Mouse (Mus musculus): ENCODE measurements around the gene Sptan1. TPM values are rescaled to one million over a fixed set of nuclear protein-coding genes. Genes with fewer than 3 reads are reported as not detected.

Gene Sptan1
- polyA plus RNA-seq, 1 experiment, result 98.2 TPM

DNA sequence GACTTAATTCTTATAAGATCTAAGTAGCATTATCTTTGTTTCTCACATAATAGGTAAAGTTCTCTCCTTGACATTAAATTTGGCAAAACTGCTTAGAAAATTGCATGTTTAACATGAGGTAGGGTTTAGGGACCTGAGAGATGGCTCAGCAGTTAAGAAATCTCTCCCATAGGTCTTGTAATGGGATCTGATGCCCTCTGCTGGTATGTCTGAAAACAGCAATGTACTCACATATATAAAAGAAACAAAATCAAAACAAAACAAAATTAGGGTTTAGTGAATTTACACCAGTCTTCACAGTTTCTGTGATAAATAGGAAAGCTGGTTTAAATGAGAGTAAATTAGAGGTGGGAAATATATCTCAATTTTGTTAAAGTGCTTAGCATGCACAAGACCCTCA lies 11.9 kb downstream of the Sptan1 start:
- Histone ChIP-seq H3K27ac (ENCODE audit: insufficient read depth, low read depth, low read length) (no peak overlapping the region), H3K4me3 (ENCODE audit: insufficient read depth, low read length) (no peak overlapping the region), H3K4me1 (ENCODE audit: control insufficient read depth, insufficient read depth, low read length) (peaks cover 5% of the 10 kb centered on the region)
- no peak for TF ChIP-seq CTCF (IDR thresholded peaks at IDR 0.05; ENCODE audit: low read depth, low read length)
- no peak for TF ChIP-seq POLR2A (IDR thresholded peaks at IDR 0.05; ENCODE audit: borderline replicate concordance, low read depth, low read length)

DNA sequence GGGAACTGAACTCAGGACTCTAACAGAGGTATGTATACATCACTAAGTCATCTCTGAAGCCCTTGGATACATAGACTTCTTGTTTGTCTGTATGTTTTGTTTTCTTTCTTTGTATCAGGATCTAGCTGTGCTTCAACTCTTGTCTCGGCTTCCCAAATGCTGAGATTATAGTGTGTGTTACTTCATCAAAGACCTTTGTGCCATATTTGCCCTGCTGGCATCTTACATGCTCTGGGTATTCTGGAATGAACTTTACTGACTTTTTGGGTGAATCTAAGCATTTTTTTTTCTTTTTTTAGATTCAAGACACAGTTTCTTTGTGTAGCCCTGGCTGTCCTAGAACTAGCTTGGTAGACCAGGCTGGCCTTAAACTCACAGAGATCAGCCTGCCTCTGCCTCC lies 15.3 kb downstream of the Sptan1 start:
- Histone ChIP-seq H3K27ac (ENCODE audit: insufficient read depth, low read depth, low read length) (no peak overlapping the region), H3K4me1 (ENCODE audit: control insufficient read depth, insufficient read depth, low read length) (no peaks in the 10 kb centered on the region), H3K4me3 (ENCODE audit: insufficient read depth, low read length) (no peak overlapping the region)
- TF ChIP-seq CTCF (IDR thresholded peaks at IDR 0.05; ENCODE audit: low read depth, low read length) (no peak), POLR2A (IDR thresholded peaks at IDR 0.05; ENCODE audit: borderline replicate concordance, low read depth, low read length) (no peak)

- H3K27ac ChIP-seq (ENCODE audit: insufficient read depth, low read depth, low read length), result no peak overlapping the region
- no peak overlapping the region for H3K4me3 ChIP-seq (ENCODE audit: insufficient read depth, low read length)
- peaks cover 3% of the 10 kb centered on the region for H3K4me1 ChIP-seq (ENCODE audit: control insufficient read depth, insufficient read depth, low read length)
- TF ChIP-seq CTCF (IDR thresholded peaks at IDR 0.05; ENCODE audit: low read depth, low read length) (no peak), POLR2A (IDR thresholded peaks at IDR 0.05; ENCODE audit: borderline replicate concordance, low read depth, low read length) (no peak)
Observed at GRCm38 (mm10) chr2:29991962-29992361, 26.6 kb downstream of the Sptan1 start.

DNA sequence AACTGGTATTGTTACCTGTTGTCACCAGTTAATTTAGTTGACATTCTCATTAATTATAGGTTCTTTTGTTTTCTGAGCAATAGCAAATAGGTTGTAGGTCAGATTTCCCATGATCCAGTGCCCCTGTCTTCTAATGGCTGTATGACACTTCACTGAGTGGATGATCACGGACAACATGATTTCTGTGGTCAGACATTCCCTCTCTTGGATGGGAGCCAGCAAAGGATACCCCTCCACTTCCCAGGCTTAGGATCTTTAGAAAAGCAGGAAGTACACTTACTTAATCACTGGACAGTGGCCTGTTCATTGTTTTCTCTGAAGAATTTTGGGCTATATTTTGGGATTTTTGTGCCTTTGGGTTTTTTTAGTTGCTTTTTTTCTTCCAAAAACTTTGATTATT lies 43.7 kb downstream of the Sptan1 start:
- Histone ChIP-seq H3K27ac (ENCODE audit: insufficient read depth, low read depth, low read length) (no peak overlapping the region), H3K4me3 (ENCODE audit: insufficient read depth, low read length) (no peak overlapping the region), H3K4me1 (ENCODE audit: control insufficient read depth, insufficient read depth, low read length) (no peaks in the 10 kb centered on the region)
- TF ChIP-seq POLR2A (IDR thresholded peaks at IDR 0.05; ENCODE audit: borderline replicate concordance, low read depth, low read length) (no peak), CTCF (IDR thresholded peaks at IDR 0.05; ENCODE audit: low read depth, low read length) (no peak)

DNA sequence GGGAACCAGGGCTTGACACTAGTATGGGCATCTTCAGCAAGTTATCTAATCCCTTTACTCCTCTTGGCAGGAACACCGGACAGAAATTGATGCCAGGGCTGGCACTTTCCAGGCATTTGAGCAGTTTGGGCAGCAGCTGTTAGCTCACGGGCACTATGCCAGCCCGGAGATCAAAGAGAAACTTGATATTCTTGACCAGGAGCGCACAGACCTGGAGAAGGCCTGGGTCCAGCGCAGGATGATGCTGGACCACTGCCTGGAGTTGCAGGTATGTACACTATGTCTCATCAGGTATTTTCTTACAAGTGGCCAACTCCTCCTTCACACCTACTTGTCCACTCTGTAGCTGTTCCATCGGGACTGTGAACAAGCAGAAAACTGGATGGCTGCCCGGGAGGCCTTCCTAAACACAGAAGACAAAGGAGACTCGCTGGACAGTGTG lies 45.5 kb downstream of the Sptan1 start:
- no peak for TF ChIP-seq POLR2A (IDR thresholded peaks at IDR 0.05; ENCODE audit: borderline replicate concordance, low read depth, low read length)
- Histone ChIP-seq H3K4me3 (ENCODE audit: insufficient read depth, low read length) (no peak overlapping the region), H3K27ac (ENCODE audit: insufficient read depth, low read depth, low read length) (no peak overlapping the region), H3K4me1 (ENCODE audit: control insufficient read depth, insufficient read depth, low read length) (no peaks in the 10 kb centered on the region)

- Histone ChIP-seq H3K4me1 (ENCODE audit: control insufficient read depth, insufficient read depth, low read length) (no peaks in the 10 kb centered on the region), H3K4me3 (ENCODE audit: insufficient read depth, low read length) (no peak overlapping the region), H3K27ac (ENCODE audit: insufficient read depth, low read depth, low read length) (no peak overlapping the region)
- no peak for TF ChIP-seq CTCF (IDR thresholded peaks at IDR 0.05; ENCODE audit: low read depth, low read length)
Observed at GRCm38 (mm10) chr2:30014326-30014966, 49.1 kb downstream of the Sptan1 start.

DNA sequence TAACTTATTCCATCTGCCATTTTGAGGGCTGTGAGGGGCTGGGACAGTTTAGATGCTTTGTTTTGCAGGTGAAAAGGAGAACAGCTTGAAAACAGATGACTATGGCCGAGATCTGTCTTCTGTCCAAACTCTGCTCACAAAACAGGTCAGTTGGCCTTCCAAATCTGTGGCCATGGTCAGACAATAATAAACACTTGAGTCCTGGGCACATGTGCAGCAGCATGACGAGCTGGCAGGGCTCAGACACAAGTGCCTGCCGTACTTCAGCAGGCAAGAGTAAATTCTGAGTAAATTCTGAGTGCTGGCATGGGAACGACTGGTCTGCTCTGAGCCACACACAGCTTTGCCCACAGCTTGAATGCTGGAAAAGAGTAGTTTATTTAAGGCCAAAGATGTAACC lies 60.1 kb downstream of the Sptan1 start:
- no peak overlapping the region for H3K4me3 ChIP-seq (ENCODE audit: insufficient read depth, low read length)
- no peaks in the 10 kb centered on the region for H3K4me1 ChIP-seq (ENCODE audit: control insufficient read depth, insufficient read depth, low read length)
- TF ChIP-seq CTCF (IDR thresholded peaks at IDR 0.05; ENCODE audit: low read depth, low read length), result no peak
- TF ChIP-seq POLR2A (IDR thresholded peaks at IDR 0.05; ENCODE audit: borderline replicate concordance, low read depth, low read length), result no peak

GRCm38 (mm10) chr2:30026997-30027396 lies 61.6 kb downstream of the Sptan1 start:
- Histone ChIP-seq H3K27ac (ENCODE audit: insufficient read depth, low read depth, low read length) (no peak overlapping the region), H3K4me3 (ENCODE audit: insufficient read depth, low read length) (no peak overlapping the region), H3K4me1 (ENCODE audit: control insufficient read depth, insufficient read depth, low read length) (no peaks in the 10 kb centered on the region)
- TF ChIP-seq CTCF (IDR thresholded peaks at IDR 0.05; ENCODE audit: low read depth, low read length) (no peak), POLR2A (IDR thresholded peaks at IDR 0.05; ENCODE audit: borderline replicate concordance, low read depth, low read length) (no peak)

More for the DNA sequence above, 60.1 kb downstream of the Sptan1 start:
- H3K27ac ChIP-seq (ENCODE audit: insufficient read depth, low read depth, low read length), result no peak overlapping the region

- Histone ChIP-seq H3K4me1 (ENCODE audit: control insufficient read depth, insufficient read depth, low read length) (no peaks in the 10 kb centered on the region), H3K27ac (ENCODE audit: insufficient read depth, low read depth, low read length) (no peak overlapping the region), H3K4me3 (ENCODE audit: insufficient read depth, low read length) (no peak overlapping the region)
- no peak for TF ChIP-seq CTCF (IDR thresholded peaks at IDR 0.05; ENCODE audit: low read depth, low read length)
- no peak for TF ChIP-seq POLR2A (IDR thresholded peaks at IDR 0.05; ENCODE audit: borderline replicate concordance, low read depth, low read length)
Observed at GRCm38 (mm10) chr2:30032244-30032846, 67.0 kb downstream of the Sptan1 start.

- no peak for TF ChIP-seq CTCF (IDR thresholded peaks at IDR 0.05; ENCODE audit: low read depth, low read length)
- no peak for TF ChIP-seq POLR2A (IDR thresholded peaks at IDR 0.05; ENCODE audit: borderline replicate concordance, low read depth, low read length)
- no peaks in the 10 kb centered on the region for H3K4me1 ChIP-seq (ENCODE audit: control insufficient read depth, insufficient read depth, low read length)
- H3K27ac ChIP-seq (ENCODE audit: insufficient read depth, low read depth, low read length), result no peak overlapping the region
- no peak overlapping the region for H3K4me3 ChIP-seq (ENCODE audit: insufficient read depth, low read length)
Observed at GRCm38 (mm10) chr2:30032957-30033356, 67.6 kb downstream of the Sptan1 start.

Data from bone marrow macrophage, adult 2 months (primary cell).